Comparison of ENCODE assay signal across 9 mouse cellular contexts in genomic region chrX:129750094-129750569, GRCm38 (mm10). TPM values are rescaled to one million over a fixed set of nuclear protein-coding genes. Genes with fewer than 3 reads are reported as not detected.
DNase-seq lines count a peak whose midpoint lies in the region; ATAC-seq lines count a peak whose summit lies in the region.
"Had no signal": no experiment of that assay in that cellular context is flagged by ENCODE, and none has a peak within 500 bp of the region (broad histone marks: within the 10 kb centered on the region; RNA-seq: fewer than 3 reads in every experiment).

No protein-coding gene starts in this region.

- peak; percentile 32 for DNase-seq in cerebellum, adult 11-12 months
- no peak for DNase-seq in cerebellum, postnatal 25 days
- peak; percentile 60 for DNase-seq in A20 (ENCODE audit: low read depth, low spot score)
- DNase-seq in embryonic facial prominence, embryonic 10.5 days (ENCODE audit: low spot score), result peak; percentile 53
- DNase-seq in heart, postnatal 14 days, result peak; percentile 33 to 38
- peak; percentile 8 for DNase-seq in mesoderm, embryonic 11.5 days (ENCODE audit: low read depth, low spot score)
- DNase-seq in yolk sac, embryonic 10.5 days (ENCODE audit: low spot score), result no peak

- H3K4me3 ChIP-seq in embryonic facial prominence, embryonic 10.5 days, result peak overlapping the region; percentile 64
- H3K4me3 ChIP-seq in limb, embryonic 12.5 days (replicated peaks), result peak overlapping the region; percentile 52

- no peaks in the 10 kb centered on the region for H3K36me3 ChIP-seq in embryonic facial prominence, embryonic 10.5 days (replicated peaks)
- no peaks in the 10 kb centered on the region for H3K36me3 ChIP-seq in limb, embryonic 12.5 days

- peak overlapping the region; percentile 61 for H3K9ac ChIP-seq in limb, embryonic 12.5 days (replicated peaks)

- H3K27me3 ChIP-seq in embryonic facial prominence, embryonic 10.5 days (replicated peaks; ENCODE audit: low read depth, poor library complexity, severe bottlenecking), result no peaks in the 10 kb centered on the region
- H3K27me3 ChIP-seq in limb, embryonic 12.5 days, result no peaks in the 10 kb centered on the region

- 24% methylated on average over 31 of the region's 31 CpGs for WGBS in embryonic facial prominence, embryonic 10.5 days
- WGBS in limb, embryonic 12.5 days, result 6% methylated on average over 31 of the region's 31 CpGs

- H3K4me1 ChIP-seq in embryonic facial prominence, embryonic 10.5 days, result no peaks in the 10 kb centered on the region
- no peaks in the 10 kb centered on the region for H3K4me1 ChIP-seq in limb, embryonic 12.5 days (replicated peaks)

- H3K27ac ChIP-seq in embryonic facial prominence, embryonic 10.5 days (replicated peaks), result peak overlapping the region; percentile 82
- no peak overlapping the region for H3K27ac ChIP-seq in limb, embryonic 12.5 days

- H3K9me3 ChIP-seq in embryonic facial prominence, embryonic 10.5 days, result no peaks in the 10 kb centered on the region
- no peaks in the 10 kb centered on the region for H3K9me3 ChIP-seq in limb, embryonic 12.5 days

- H3K4me2 ChIP-seq in limb, embryonic 12.5 days, result peak overlapping the region; percentile 52

- intact Hi-C loops in heart, postnatal 14 days (cut with DNase I), result no loop called here

- ATAC-seq in limb, embryonic 12.5 days (ENCODE audit: insufficient number of reproducible peaks, insufficient read depth, low FRiP score, low TSS enrichment, low read depth), result peak; percentile 63

RNA-seq across cellular contexts. Expression of gene Diaph2, which starts 0.6 kb away (rescaled TPM):
- 3.8 and 4.1 TPM in 2 replicates for polyA plus RNA-seq in embryonic facial prominence, embryonic 10.5 days (2016; fragmentation: Nextera tagmentation; extraction: Ambion mirVana)
- total RNA-seq in heart, postnatal 14 days (2021), result 10 to 100 TPM; 14.7 to 15.2 TPM
- 5.8 and 5.9 TPM in 2 replicates for polyA plus RNA-seq in limb, embryonic 12.5 days (2016; fragmentation: Nextera tagmentation; extraction: Ambion mirVana)
- total RNA-seq: MEL had no signal

Comparison
In these comparisons a context has a peak if more than half of its experiments do, and no peak if none do; other contexts are left out.
1. DNase-seq: peak in cerebellum, adult 11-12 months (single experiment), A20 (single experiment), embryonic facial prominence, embryonic 10.5 days (single experiment), heart, postnatal 14 days (2 of 2) and mesoderm, embryonic 11.5 days (single experiment); none in cerebellum, postnatal 25 days (0 of 2) and yolk sac, embryonic 10.5 days (single experiment).